In the genomic region with DNA sequence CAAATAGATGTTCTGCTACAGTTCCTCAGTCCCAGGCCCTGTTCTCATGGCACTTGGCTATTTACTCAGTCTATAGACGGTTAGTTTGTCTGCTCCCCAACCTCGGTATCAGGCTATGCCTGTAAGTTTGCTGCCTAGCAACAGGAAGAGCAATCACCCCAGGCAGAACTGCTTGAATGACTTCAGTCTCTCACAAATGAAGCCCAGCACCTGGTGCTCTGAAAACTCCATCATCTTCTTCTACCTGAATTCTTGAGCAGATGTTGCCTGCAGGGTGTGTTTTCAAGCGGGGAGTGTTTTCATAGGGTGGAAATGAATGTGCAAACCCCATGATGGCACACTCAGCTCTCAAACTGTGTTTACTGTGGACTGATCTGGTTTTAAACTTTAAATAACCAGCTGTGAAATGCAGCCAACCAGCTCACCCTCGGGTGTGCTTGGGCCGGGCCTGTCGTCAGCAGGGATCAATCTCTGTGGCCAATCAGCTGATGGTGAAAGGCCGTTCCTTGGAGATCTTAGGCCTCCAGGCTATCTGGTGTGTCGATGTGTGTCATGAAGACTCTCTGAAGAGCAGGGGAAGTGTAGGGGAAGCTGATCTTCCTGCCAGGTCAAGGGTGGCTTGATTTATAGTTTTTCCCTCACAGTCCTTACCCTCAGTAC, we compare ENCODE assay signal across 13 mouse cellular contexts.
DNase-seq lines count a peak whose midpoint lies in the region; ATAC-seq lines count a peak whose summit lies in the region.
"Had no signal": no experiment of that assay in that cellular context is flagged by ENCODE, and none has a peak within 500 bp of the region (broad histone marks: within the 10 kb centered on the region; RNA-seq: fewer than 3 reads in every experiment).

No protein-coding gene starts in this region.

- H3K4me3 ChIP-seq in heart, embryonic 10.5 days: no peak overlapping the region
- H3K4me3 ChIP-seq in neural tube, embryonic 13.5 days: no peak overlapping the region
- no peak overlapping the region for H3K4me3 ChIP-seq in liver, embryonic 11.5 days (ENCODE audit: low read depth, low read length)
- H3K4me3 ChIP-seq in stomach, embryonic 14.5 days (ENCODE audit: low read depth, low read length): no peak overlapping the region
- H3K4me3 ChIP-seq: forebrain, embryonic 15.5 days; neural tube, embryonic 12.5 days had no signal

- H3K27me3 ChIP-seq in heart, embryonic 10.5 days (ENCODE audit: insufficient read depth, poor library complexity, severe bottlenecking): no peaks in the 10 kb centered on the region
- no peaks in the 10 kb centered on the region for H3K27me3 ChIP-seq in neural tube, embryonic 13.5 days
- H3K27me3 ChIP-seq in liver, embryonic 11.5 days (replicated peaks; ENCODE audit: control insufficient read depth, insufficient read depth, low read length): no peaks in the 10 kb centered on the region
- no peaks in the 10 kb centered on the region for H3K27me3 ChIP-seq in stomach, embryonic 14.5 days (ENCODE audit: control insufficient read depth, insufficient read depth, low read length)
- H3K27me3 ChIP-seq: forebrain, embryonic 15.5 days; neural tube, embryonic 12.5 days had no signal

- H3K27ac ChIP-seq in heart, embryonic 10.5 days: peak overlapping the region; percentile 86
- no peak overlapping the region; the same call in 1 of the 2 replicates for H3K27ac ChIP-seq in neural tube, embryonic 13.5 days (replicated peaks)
- H3K27ac ChIP-seq in liver, embryonic 11.5 days (ENCODE audit: low read depth, low read length): peak overlapping the region; percentile 35; the same call in 1 of the 2 replicates
- H3K27ac ChIP-seq in stomach, embryonic 14.5 days (ENCODE audit: low read length): no peak overlapping the region
- H3K27ac ChIP-seq: forebrain, embryonic 15.5 days; neural tube, embryonic 12.5 days had no signal

- no peak overlapping the region for H3K4me2 ChIP-seq in neural tube, embryonic 13.5 days
- no peak overlapping the region for H3K4me2 ChIP-seq in liver, embryonic 11.5 days
- no peak overlapping the region for H3K4me2 ChIP-seq in stomach, embryonic 14.5 days (replicated peaks; ENCODE audit: low read depth, low read length)
- H3K4me2 ChIP-seq: forebrain, embryonic 15.5 days; neural tube, embryonic 12.5 days had no signal

- no peak for DNase-seq in heart, embryonic 10.5 days (ENCODE audit: low spot score)
- DNase-seq in heart, postnatal 4 days: no peak
- no peak for DNase-seq in neural tube, embryonic 10.5 days (ENCODE audit: extremely low spot score, low spot score)
- DNase-seq in liver, embryonic 11.5 days (ENCODE audit: low spot score): no peak
- no peak for DNase-seq in cerebellum, adult 8-10 months
- no peak for DNase-seq in T-cell, adult 2 months (ENCODE audit: low spot score)
- DNase-seq: cerebellum, adult 9-11 months; kidney, adult 8-10 months; left cerebral cortex, postnatal 4 days had no signal

- H3K9ac ChIP-seq in neural tube, embryonic 13.5 days: no peak overlapping the region
- no peak overlapping the region for H3K9ac ChIP-seq in liver, embryonic 11.5 days (ENCODE audit: low read depth, low read length)
- H3K9ac ChIP-seq in stomach, embryonic 14.5 days (replicated peaks; ENCODE audit: low read depth, low read length): no peak overlapping the region
- H3K9ac ChIP-seq: forebrain, embryonic 15.5 days; neural tube, embryonic 12.5 days had no signal

- ATAC-seq in neural tube, embryonic 13.5 days (ENCODE audit: low read depth): 0 out of 2 replicates have a peak, but pooled peaks have one; percentile 27
- ATAC-seq in liver, embryonic 11.5 days (replicated peaks; ENCODE audit: low FRiP score): no peak
- ATAC-seq in stomach, embryonic 14.5 days (ENCODE audit: insufficient number of reproducible peaks, insufficient read depth, low FRiP score, low read depth): 0 out of 2 replicates have a peak, but pooled peaks have one; percentile 21
- ATAC-seq: forebrain, embryonic 15.5 days had no signal

- H3K36me3 ChIP-seq in heart, embryonic 10.5 days: no peaks in the 10 kb centered on the region
- no peaks in the 10 kb centered on the region for H3K36me3 ChIP-seq in neural tube, embryonic 13.5 days
- no peaks in the 10 kb centered on the region for H3K36me3 ChIP-seq in liver, embryonic 11.5 days (ENCODE audit: control insufficient read depth, insufficient read depth, low read length)
- H3K36me3 ChIP-seq in stomach, embryonic 14.5 days (ENCODE audit: control insufficient read depth, insufficient read depth, low read length): no peaks in the 10 kb centered on the region
- H3K36me3 ChIP-seq: forebrain, embryonic 15.5 days; neural tube, embryonic 12.5 days had no signal

- WGBS in heart, embryonic 10.5 days: 25% methylated on average over 8 of the region's 8 CpGs
- WGBS in neural tube, embryonic 13.5 days: 43% methylated on average over 8 of the region's 8 CpGs
- WGBS in liver, embryonic 11.5 days: 28% methylated on average over 8 of the region's 8 CpGs
- 36% methylated on average over 8 of the region's 8 CpGs for WGBS in stomach, embryonic 14.5 days

- no peaks in the 10 kb centered on the region for H3K9me3 ChIP-seq in heart, embryonic 10.5 days
- peaks cover 5% of the 10 kb centered on the region; the same call in 1 of the 2 replicates for H3K9me3 ChIP-seq in neural tube, embryonic 13.5 days
- no peaks in the 10 kb centered on the region for H3K9me3 ChIP-seq in liver, embryonic 11.5 days (ENCODE audit: control insufficient read depth, low read length)
- no peaks in the 10 kb centered on the region; the same call in 1 of the 2 replicates for H3K9me3 ChIP-seq in stomach, embryonic 14.5 days (ENCODE audit: control insufficient read depth, low read depth, low read length)
- H3K9me3 ChIP-seq: forebrain, embryonic 15.5 days had no signal

- peaks cover 54% of the 10 kb centered on the region for H3K4me1 ChIP-seq in heart, embryonic 10.5 days
- peaks cover 13% of the 10 kb centered on the region for H3K4me1 ChIP-seq in neural tube, embryonic 13.5 days (replicated peaks)
- H3K4me1 ChIP-seq in liver, embryonic 11.5 days (replicated peaks; ENCODE audit: control insufficient read depth, insufficient read depth, low read length): peaks cover 49% of the 10 kb centered on the region
- peaks cover 4% of the 10 kb centered on the region; the same call in 1 of the 2 replicates for H3K4me1 ChIP-seq in stomach, embryonic 14.5 days (ENCODE audit: control insufficient read depth, insufficient read depth, low read length)

Comparison
In these comparisons a context has a peak if more than half of its experiments do, and no peak if none do; other contexts are left out.
1. H3K27ac ChIP-seq: peak in heart, embryonic 10.5 days (single experiment) and liver, embryonic 11.5 days (single experiment); none in neural tube, embryonic 13.5 days (single experiment) and stomach, embryonic 14.5 days (single experiment).